Mouse (Mus musculus) bone marrow macrophage, adult 2 months (primary cell): ENCODE measurements around the gene Polk. TPM values are rescaled to one million over a fixed set of nuclear protein-coding genes. Genes with fewer than 3 reads are reported as not detected.
A peak's percentile ranks its signal among the peaks of the same experiment; 100 is the strongest.

Experiments used
- H3K27ac ChIP-seq: 2 replicates; pipeline ENCODE4 v1.5.1; 2012; ENCODE audit warnings: low read depth, low read length; ENCODE audit not compliant: insufficient read depth
- H3K4me1 ChIP-seq: 2 replicates; pipeline ENCODE4 v1.6.1; 2012; ENCODE audit warnings: low read length; ENCODE audit not compliant: control insufficient read depth, insufficient read depth
- H3K4me3 ChIP-seq: 2 replicates; pipeline ENCODE4 v1.5.1; 2012; ENCODE audit warnings: mild to moderate bottlenecking, low read length, moderate library complexity; ENCODE audit not compliant: insufficient read depth
- CTCF ChIP-seq: IDR thresholded peaks from 2 replicates; pipeline ENCODE4 v1.5.1; 2012; ENCODE audit warnings: low read depth, mild to moderate bottlenecking, low read length, moderate library complexity
- POLR2A ChIP-seq: IDR thresholded peaks from 2 replicates; pipeline ENCODE4 v1.6.1; 2012; ENCODE audit warnings: mild to moderate bottlenecking, low read depth, low read length, borderline replicate concordance
- polyA plus RNA-seq: library from polyadenylated mRNA; stranded (reverse); fragments of >200 nt; gene quantifications from 2 replicates; pipeline ENCODE4 v1.2.4, GENCODE M21; 2012; ENCODE audit not compliant: missing spikeins, insufficient read depth, insufficient read length

The Polk gene
- polyA plus RNA-seq, result 13.2 and 18.4 TPM in 2 replicates

GRCm38 (mm10) chr13:96542081-96542889 is at the start of gene Polk, which contains the start of gene Col4a3bp:
TSS of gene Polk (minus strand) at chr13:96542579.
TSS of gene Col4a3bp (plus strand) at chr13:96542618.
- TF ChIP-seq CTCF, result 0 out of 2 replicates have a peak, but pooled peaks have one; percentile 8
- peak; percentile 98 for TF ChIP-seq POLR2A
- peak within 1 kb of the TSS; percentile 88 for H3K27ac ChIP-seq
- peak within 1 kb of the TSS; percentile 100 for H3K4me3 ChIP-seq
- H3K4me1 ChIP-seq, result peaks cover 17% of the 10 kb centered on the region

DNA sequence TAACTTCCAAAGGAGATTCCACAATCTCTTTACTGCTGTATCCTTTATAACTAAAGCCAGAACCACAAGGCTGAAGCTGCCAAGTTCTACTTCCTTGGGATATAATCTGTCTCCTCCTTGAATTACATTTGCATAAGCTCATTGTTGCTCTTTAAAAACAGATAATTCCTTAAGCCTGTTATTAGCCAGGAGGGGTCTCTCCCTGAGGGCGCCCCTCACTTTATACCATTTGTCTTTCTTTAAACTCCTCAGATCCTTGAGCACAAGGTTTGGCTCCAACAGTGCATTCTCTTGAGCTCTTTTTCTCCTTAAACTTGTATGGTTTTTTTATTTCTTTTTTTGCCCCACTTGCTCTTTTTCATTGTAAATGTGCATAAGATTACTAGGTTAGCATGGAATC is 46.3 kb upstream of the Polk start:
- no peak for TF ChIP-seq CTCF
- no peak for TF ChIP-seq POLR2A
- H3K4me1 ChIP-seq, result peaks cover 20% of the 10 kb centered on the region
- H3K4me3 ChIP-seq, result no peak overlapping the region
- H3K27ac ChIP-seq, result no peak overlapping the region

DNA sequence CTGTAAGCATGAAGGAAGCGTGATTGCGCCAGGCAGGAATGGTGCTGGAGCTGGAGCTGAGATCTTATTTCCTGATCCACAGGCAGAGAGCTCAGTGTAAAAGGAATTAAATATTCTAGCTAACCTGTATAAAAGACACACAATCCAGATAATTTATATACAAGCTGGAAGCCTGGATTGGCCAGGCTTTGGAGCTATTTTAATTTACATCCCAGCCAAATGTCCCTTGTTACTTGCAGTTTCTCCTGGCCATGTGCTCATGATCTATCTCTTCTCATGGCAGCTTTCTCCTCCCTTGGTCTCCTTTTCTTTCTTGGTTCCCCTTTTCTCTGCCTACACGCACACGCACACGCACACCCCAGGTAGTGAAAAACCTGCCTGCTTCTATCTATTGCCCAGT is 44.2 kb upstream of the Polk start:
- H3K4me3 ChIP-seq, result no peak overlapping the region
- H3K4me1 ChIP-seq, result peaks cover 20% of the 10 kb centered on the region
- no peak for TF ChIP-seq CTCF
- TF ChIP-seq POLR2A, result no peak
- H3K27ac ChIP-seq, result peak overlapping the region; percentile 19

DNA sequence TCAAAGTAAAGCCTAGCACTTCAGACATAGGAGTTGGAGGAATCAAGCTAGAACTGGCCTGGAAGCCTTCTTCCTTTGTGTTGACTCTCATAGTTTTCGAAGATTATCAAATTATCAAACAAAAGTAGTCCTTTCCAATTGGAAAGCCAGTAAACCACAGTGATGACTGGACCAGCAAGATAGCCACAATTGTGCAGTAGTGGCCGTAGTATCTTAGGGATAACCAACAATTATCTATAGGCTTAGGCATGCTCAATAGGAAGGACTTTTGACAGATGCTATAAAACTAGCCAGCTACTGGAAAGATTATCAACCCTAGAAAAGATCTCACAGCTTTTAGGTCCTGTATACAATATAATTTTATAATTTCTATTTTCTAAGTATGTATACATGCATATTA is 41.8 kb upstream of the Polk start:
- Histone ChIP-seq H3K4me3 (no peak overlapping the region), H3K4me1 (peaks cover 20% of the 10 kb centered on the region), H3K27ac (no peak overlapping the region)
- TF ChIP-seq CTCF, result no peak
- no peak for TF ChIP-seq POLR2A

DNA sequence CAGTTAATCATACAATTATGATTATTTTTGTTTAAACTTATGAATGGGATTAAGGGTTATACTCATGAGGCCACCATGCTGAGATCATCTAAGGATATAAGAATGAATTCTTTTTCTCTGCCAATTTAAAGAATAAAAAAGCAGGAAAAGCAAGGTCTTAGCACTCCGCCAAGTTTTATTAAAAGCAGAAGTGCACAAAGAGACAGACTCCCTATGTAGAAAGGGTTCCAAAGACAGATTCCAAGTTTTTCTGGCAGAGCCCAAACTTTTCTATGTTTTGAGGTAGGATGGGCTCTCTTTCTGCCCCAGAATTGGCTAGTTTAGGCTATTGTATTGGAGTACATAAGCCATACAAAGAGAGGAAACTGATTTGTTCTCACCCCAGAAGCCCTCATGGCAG is 37.6 kb upstream of the Polk start:
- TF ChIP-seq POLR2A (no peak), CTCF (no peak)
- H3K4me3 ChIP-seq, result no peak overlapping the region

DNA sequence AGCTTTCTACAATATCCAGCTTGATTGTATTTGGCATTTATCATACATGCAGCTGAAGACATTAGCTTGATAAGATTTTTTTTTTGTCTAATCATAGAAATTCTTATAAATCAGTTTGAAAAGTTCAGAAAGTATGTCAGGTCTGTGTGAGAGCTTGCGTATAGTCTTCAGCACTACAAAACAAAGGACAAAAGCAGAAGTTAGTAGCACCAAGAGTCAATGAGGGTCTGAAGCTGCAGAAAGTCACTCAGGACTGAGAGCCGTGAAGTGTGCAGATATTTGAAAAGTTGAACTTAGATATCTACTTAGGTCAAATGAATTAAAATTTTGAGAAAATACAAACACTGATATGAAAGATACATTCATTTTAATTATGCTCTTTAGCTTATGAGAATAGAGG is 36.7 kb upstream of the Polk start:
- Histone ChIP-seq H3K4me3 (no peak overlapping the region), H3K4me1 (peaks cover 3% of the 10 kb centered on the region), H3K27ac (no peak overlapping the region)
- TF ChIP-seq CTCF (no peak), POLR2A (no peak)

More for the DNA sequence above, 37.6 kb upstream of the Polk start:
- Histone ChIP-seq H3K4me1 (peaks cover 6% of the 10 kb centered on the region), H3K27ac (no peak overlapping the region)

GRCm38 (mm10) chr13:96574170-96574569 is 31.8 kb upstream of the Polk start:
- Histone ChIP-seq H3K4me3 (no peak overlapping the region), H3K4me1 (peaks cover 3% of the 10 kb centered on the region), H3K27ac (no peak overlapping the region)
- TF ChIP-seq POLR2A (no peak), CTCF (no peak)

DNA sequence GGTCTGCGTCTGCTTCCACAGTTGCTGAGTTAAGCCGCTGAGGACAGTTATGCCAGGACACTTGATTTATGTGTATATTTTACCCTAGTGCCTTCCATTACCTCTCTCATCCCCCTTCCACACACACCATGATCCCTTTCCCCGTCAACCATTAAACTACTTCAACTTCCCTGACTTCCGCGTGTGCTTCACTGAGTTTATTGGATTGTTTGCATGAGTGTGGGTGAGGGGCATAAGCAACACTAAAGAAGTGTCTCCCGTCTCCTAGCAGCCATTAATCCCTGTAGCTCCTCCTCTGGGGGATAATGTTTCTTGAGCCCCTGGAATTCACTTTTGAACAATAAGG is 28.6 kb upstream of the Polk start:
- no peak overlapping the region for H3K27ac ChIP-seq
- no peaks in the 10 kb centered on the region for H3K4me1 ChIP-seq
- no peak overlapping the region for H3K4me3 ChIP-seq
- TF ChIP-seq POLR2A, result no peak
- no peak for TF ChIP-seq CTCF

DNA sequence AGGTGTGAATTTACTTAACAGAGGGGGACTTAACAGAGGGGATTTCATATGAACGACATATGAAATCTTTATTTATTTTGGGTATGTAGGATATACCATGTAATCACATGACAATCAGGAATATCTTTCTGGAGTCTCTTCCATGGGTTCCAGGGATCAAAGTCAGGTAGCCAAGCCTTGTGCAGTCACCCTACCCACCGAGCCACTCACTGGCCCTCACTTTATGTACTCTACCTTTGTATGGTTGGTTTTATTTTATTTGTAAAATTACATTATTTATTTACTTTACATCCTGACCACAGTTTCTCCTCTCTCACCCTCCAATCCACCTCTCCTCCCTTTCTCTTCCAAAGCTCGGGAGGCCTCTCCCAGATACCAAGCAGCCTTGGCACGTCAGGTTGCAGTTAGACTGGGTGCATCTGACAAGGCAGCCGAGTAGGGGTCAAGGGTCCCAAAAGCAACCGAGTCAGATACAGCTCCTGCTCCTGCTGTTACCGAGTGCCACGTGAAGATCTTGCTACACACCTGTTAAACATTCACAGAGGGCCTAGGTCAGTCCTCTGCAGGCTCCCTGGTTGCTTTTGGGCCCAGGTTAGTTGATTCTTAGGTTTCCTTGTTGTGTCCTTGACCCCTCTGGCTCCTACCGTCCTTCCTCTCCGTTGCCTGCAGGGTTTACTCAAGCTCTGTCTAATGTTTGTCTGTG is 28.1 kb upstream of the Polk start:
- H3K4me1 ChIP-seq, result no peaks in the 10 kb centered on the region
- H3K27ac ChIP-seq, result no peak overlapping the region
- TF ChIP-seq CTCF, result no peak
- TF ChIP-seq POLR2A, result no peak
- no peak overlapping the region for H3K4me3 ChIP-seq

GRCm38 (mm10) chr13:96567977-96568376 is 25.6 kb upstream of the Polk start:
- Histone ChIP-seq H3K4me1 (no peaks in the 10 kb centered on the region), H3K4me3 (no peak overlapping the region), H3K27ac (no peak overlapping the region)
- TF ChIP-seq CTCF (no peak), POLR2A (no peak)
